Mouse (Mus musculus) heart, postnatal 14 days (tissue): ENCODE measurements at regions not wholly inside any gene's neighbourhood (a gene's known extent, or its start where the extent isn't known, plus 50 kb on each side); places are given as distances from the start of the nearest gene placed in this dataset.
"Not testable (repeated sequence)": the region's sequence is repeated elsewhere in the genome, so short reads cannot be mapped to it uniquely, and the experiment has no call there.

Source experiments
- DNase-seq, 2 experiments: peaks; one replicate each; pipeline ENCODE4 v3.0.0; 2021 to 2022
- intact Hi-C: fragments of 180-260 bp; cut with DNase I; formaldehyde crosslinking; loops from one replicate; pipeline ENCODE4 v1.15.1; 2025

- intact Hi-C loops, result not testable (repeated sequence)
- peak in 1 of 2 experiments; percentile 6 for DNase-seq
Measured at GRCm38 (mm10) chr13:3216070-3216469, 321.8 kb upstream of the Gdi2 start.

GRCm38 (mm10) chr13:3221005-3221621 lies 316.8 kb upstream of the Gdi2 start:
- intact Hi-C loops, DNase-seq: not testable (repeated sequence)

- intact Hi-C loops, result no loop called here
Measured at GRCm38 (mm10) chr13:3221622-3222021, 316.2 kb upstream of the Gdi2 start.

GRCm38 (mm10) chr13:3258379-3258778 lies 279.5 kb upstream of the Gdi2 start:
- DNase-seq, result no peak
- intact Hi-C loops, result no loop called here

More at GRCm38 (mm10) chr13:3221622-3222021, 316.2 kb upstream of the Gdi2 start:
- no peak for DNase-seq

- intact Hi-C loops, DNase-seq: not testable (repeated sequence)
Measured at GRCm38 (mm10) chr13:3276130-3276529, 261.7 kb upstream of the Gdi2 start.
